Mouse (Mus musculus) myocyte (in vitro differentiated cells): Measurements from ENCODE around the gene Bicd2. TPM values are rescaled to one million over a fixed set of nuclear protein-coding genes. Genes with fewer than 3 reads are reported as not detected.

ENCODE experiments used
- H3K27me3 ChIP-seq: one replicate; pipeline ENCODE4 v1.6.1; 2011; ENCODE audit not compliant: control insufficient read depth, insufficient read depth, insufficient read length
- H3K36me3 ChIP-seq: one replicate; pipeline ENCODE4 v1.6.1; 2011; ENCODE audit not compliant: control insufficient read depth, insufficient read depth
- H3K4me2 ChIP-seq: one replicate; pipeline ENCODE4 v1.6.1; 2011; ENCODE audit warnings: low read depth, control low read depth
- H3K4me3 ChIP-seq: one replicate; pipeline ENCODE4 v1.5.1; 2011; ENCODE audit warnings: mild to moderate bottlenecking, control low read depth, moderate library complexity
- H3K79me2 ChIP-seq: one replicate; pipeline ENCODE4 v1.6.1; 2011; ENCODE audit not compliant: control insufficient read depth, insufficient read depth
- H3ac ChIP-seq: one replicate; pipeline ENCODE4 v1.6.1; 2011; ENCODE audit not compliant: control insufficient read depth, insufficient read length
- CEBPB ChIP-seq: IDR thresholded peaks from 2 replicates; pipeline ENCODE4 v1.6.1; 2011; ENCODE audit warnings: mild to moderate bottlenecking, moderate library complexity; ENCODE audit not compliant: poor library complexity, insufficient read depth, severe bottlenecking
- E2F4 ChIP-seq: IDR thresholded peaks from one replicate; pipeline ENCODE4 v1.6.1; 2011; ENCODE audit warnings: mild to moderate bottlenecking, control low read depth, moderate library complexity; ENCODE audit not compliant: insufficient read depth
- MAX ChIP-seq: IDR thresholded peaks from one replicate; pipeline ENCODE4 v1.6.1; 2011; ENCODE audit warnings: low read depth, mild to moderate bottlenecking, control low read depth
- MYOD1 ChIP-seq, 3 experiments: IDR thresholded peaks; one replicate each; pipeline ENCODE4 v1.6.1; 2011; ENCODE audit warnings: control low read depth in 2 of 3, low read depth in 2 of 3, mild to moderate bottlenecking in 2 of 3, moderate library complexity in 1 of 3; ENCODE audit not compliant: insufficient read length in 2 of 3, control insufficient read depth in 1 of 3
- MYOG ChIP-seq, 3 experiments: IDR thresholded peaks; one replicate each; pipeline ENCODE4 v1.6.1; 2011; ENCODE audit warnings: control low read depth in 2 of 3, low read depth in 2 of 3, mild to moderate bottlenecking in 2 of 3; ENCODE audit not compliant: insufficient read length in 2 of 3, control insufficient read depth in 1 of 3, insufficient read depth in 1 of 3
- POLR2A ChIP-seq: IDR thresholded peaks from one replicate; pipeline ENCODE4 v1.6.1; 2011; ENCODE audit warnings: low read depth, mild to moderate bottlenecking, control low read depth, moderate library complexity; ENCODE audit not compliant: insufficient read length
- POLR2AphosphoS2 ChIP-seq: IDR thresholded peaks from one replicate; pipeline ENCODE4 v1.6.1; 2011; ENCODE audit warnings: low read depth, control low read depth; ENCODE audit not compliant: insufficient read length
- REST ChIP-seq: IDR thresholded peaks from one replicate; pipeline ENCODE4 v1.6.1; 2011; ENCODE audit warnings: mild to moderate bottlenecking, control low read depth, moderate library complexity; ENCODE audit not compliant: insufficient read depth, insufficient read length
- SRF ChIP-seq: IDR thresholded peaks from one replicate; pipeline ENCODE4 v1.6.1; 2011; ENCODE audit warnings: low read depth; ENCODE audit not compliant: control insufficient read depth, insufficient read length
- TCF12 ChIP-seq: IDR thresholded peaks from one replicate; pipeline ENCODE4 v1.6.1; 2011; ENCODE audit warnings: mild to moderate bottlenecking, control low read depth; ENCODE audit not compliant: poor library complexity, insufficient read depth, severe bottlenecking
- TCF3 ChIP-seq: IDR thresholded peaks from one replicate; pipeline ENCODE4 v1.6.1; 2011; ENCODE audit warnings: low read depth, control low read depth; ENCODE audit not compliant: insufficient read length
- USF1 ChIP-seq: IDR thresholded peaks from one replicate; pipeline ENCODE4 v1.6.1; 2011; ENCODE audit warnings: low read depth, mild to moderate bottlenecking, control low read depth, moderate library complexity
- polyA plus RNA-seq: library from polyadenylated mRNA; unstranded; fragments of >200 nt; fragmentation: generic; extraction: Trizol; gene quantifications from one replicate; pipeline ENCODE4 v1.2.1, GENCODE M21; 2012; ENCODE audit warnings: missing spikeins

Bicd2 gene
- polyA plus RNA-seq, 1 experiment: 94.9 TPM

DNA sequence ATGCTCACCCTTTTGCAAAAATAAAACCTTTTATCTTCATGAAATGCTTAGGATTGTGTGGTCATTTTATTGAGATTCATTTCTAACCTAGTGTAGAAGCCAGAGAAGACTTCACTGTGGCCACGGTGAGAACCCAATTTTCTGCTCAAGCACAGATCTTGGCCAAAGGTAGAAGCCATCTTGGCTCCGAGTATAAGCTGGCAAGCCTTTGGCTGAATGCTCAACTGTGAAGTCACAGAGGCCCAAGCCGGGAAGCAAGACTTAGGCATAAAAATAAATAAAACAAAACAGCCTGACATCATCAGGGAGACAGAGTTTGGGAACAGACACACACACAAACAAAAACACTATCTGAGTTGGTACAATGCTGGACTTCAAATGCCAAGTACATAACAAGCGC lies 13.3 kb upstream of the Bicd2 start:
- H3K4me2 ChIP-seq: no peak overlapping the region
- H3K36me3 ChIP-seq: no peaks in the 10 kb centered on the region
- no peak overlapping the region for H3K4me3 ChIP-seq
- no peaks in the 10 kb centered on the region for H3K79me2 ChIP-seq
- no peak overlapping the region for H3ac ChIP-seq
- H3K27me3 ChIP-seq: no peaks in the 10 kb centered on the region
- TF ChIP-seq CEBPB: no peak
- no peak for TF ChIP-seq REST
- TF ChIP-seq POLR2A: no peak
- TF ChIP-seq E2F4: no peak
- TF ChIP-seq POLR2AphosphoS2: no peak
- no peak for TF ChIP-seq TCF3
- no peak for TF ChIP-seq MAX
- TF ChIP-seq TCF12: no peak
- TF ChIP-seq MYOD1 (IDR thresholded peaks at IDR 0.05; ENCODE audit: control insufficient read depth in 1 of 3, insufficient read length in 2 of 3, low read depth in 2 of 3): no peak

GRCm38 (mm10) chr13:49333250-49333649 lies 8.1 kb upstream of the Bicd2 start:
- H3K4me2 ChIP-seq: no peak overlapping the region
- no peak overlapping the region for H3K4me3 ChIP-seq
- no peaks in the 10 kb centered on the region for H3K36me3 ChIP-seq
- no peaks in the 10 kb centered on the region for H3K79me2 ChIP-seq
- H3ac ChIP-seq: no peak overlapping the region
- TF ChIP-seq REST (no peak), SRF (no peak), MYOD1 (IDR thresholded peaks at IDR 0.05; ENCODE audit: control insufficient read depth in 1 of 3, insufficient read length in 2 of 3, low read depth in 2 of 3) (no peak), USF1 (no peak), MYOG (IDR thresholded peaks at IDR 0.05; ENCODE audit: control insufficient read depth in 1 of 3, insufficient read depth in 1 of 3, insufficient read length in 2 of 3, low read depth in 2 of 3) (no peak), MAX (no peak), POLR2AphosphoS2 (no peak), TCF3 (no peak), CEBPB (no peak), E2F4 (no peak), POLR2A (no peak), TCF12 (no peak)
- no peaks in the 10 kb centered on the region for H3K27me3 ChIP-seq

DNA sequence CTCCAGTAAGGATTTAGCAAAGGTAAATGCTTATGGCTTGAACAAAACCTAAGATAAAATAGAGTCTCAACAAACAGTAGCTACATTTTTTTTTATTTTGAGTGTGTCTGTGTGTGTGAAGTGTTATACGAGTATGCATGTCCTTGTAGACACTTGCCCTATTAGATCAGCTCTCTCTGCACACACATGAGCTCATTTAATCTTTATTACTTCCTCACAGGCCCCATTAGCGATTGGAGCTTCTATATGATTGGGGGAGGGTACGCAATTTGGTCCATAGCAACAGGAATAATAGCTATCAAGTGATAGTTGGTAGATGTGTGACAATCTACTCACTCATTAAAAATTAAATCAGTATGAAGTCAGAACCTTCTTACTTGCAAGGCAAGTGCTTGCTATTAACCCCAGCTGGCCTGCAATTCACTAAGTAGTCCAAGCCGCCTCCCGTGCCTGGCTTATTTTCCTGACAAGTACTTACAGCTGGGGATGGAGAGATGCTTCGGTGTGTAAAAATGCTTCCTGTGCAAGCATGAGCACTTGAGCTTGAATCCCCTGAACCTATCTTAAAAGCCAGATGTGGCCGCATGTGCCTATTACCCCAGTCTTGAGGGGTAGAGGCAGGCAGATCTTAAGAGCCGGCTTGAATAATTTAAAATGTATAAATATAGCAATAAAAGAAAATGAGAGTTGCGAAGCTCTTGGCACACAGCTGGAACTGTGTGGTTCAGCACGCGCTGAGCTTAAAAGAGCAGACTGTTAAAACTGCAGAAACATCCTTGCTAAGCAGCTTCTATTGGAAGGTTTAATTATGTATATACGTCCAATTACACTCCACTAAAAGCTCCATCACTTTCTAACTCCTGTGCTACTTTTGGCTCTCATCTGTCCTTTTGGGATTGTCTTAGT lies 6.1 kb upstream of the Bicd2 start:
- Histone ChIP-seq H3K27me3 (no peaks in the 10 kb centered on the region), H3ac (no peak overlapping the region), H3K4me3 (no peak overlapping the region), H3K36me3 (no peaks in the 10 kb centered on the region), H3K79me2 (peaks cover 5% of the 10 kb centered on the region), H3K4me2 (no peak overlapping the region)
- TF ChIP-seq TCF12: no peak
- TF ChIP-seq CEBPB: no peak
- no peak for TF ChIP-seq MAX
- TF ChIP-seq POLR2AphosphoS2: no peak
- TF ChIP-seq TCF3: no peak
- TF ChIP-seq MYOD1 (IDR thresholded peaks at IDR 0.05; ENCODE audit: control insufficient read depth in 1 of 3, insufficient read length in 2 of 3, low read depth in 2 of 3): no peak
- no peak for TF ChIP-seq REST
- TF ChIP-seq USF1: no peak
- TF ChIP-seq SRF: no peak
- TF ChIP-seq E2F4: no peak
- TF ChIP-seq POLR2A: no peak
- TF ChIP-seq MYOG (IDR thresholded peaks at IDR 0.05; ENCODE audit: control insufficient read depth in 1 of 3, insufficient read depth in 1 of 3, insufficient read length in 2 of 3, low read depth in 2 of 3): no peak

DNA sequence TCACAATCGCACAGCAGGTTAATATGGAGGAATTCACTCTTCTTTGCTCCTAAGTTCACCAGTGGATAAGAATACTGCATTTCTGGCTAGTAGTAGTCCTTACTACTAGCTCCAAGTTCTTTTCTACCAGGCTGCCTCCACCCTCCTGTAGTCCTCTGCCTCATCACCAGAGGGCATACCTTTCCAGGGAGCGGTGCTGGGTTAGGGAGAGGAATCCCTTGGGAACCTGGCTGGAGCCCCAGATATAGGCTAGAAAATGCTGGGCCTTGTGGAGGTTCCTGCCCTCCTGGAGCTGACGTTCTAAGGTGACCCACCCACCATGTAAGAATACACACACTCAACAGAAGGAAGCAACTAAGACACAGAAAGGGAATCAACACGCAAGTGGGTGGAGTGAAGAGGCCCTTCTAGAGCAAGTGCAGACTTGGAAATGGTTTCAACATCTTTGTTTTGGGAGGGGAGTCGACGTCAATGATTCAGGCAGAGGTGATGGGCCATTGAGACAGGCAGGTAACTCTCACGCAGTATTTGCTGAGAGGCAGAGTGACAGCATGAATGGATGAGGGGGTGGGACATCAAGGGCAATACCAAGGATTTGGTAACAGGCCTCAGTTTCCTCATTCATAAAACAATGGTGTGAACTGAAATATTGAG lies 2.4 kb upstream of the Bicd2 start:
- Histone ChIP-seq H3K4me2 (no peak overlapping the region), H3K4me3 (no peak overlapping the region), H3K36me3 (no peaks in the 10 kb centered on the region), H3K27me3 (no peaks in the 10 kb centered on the region), H3K79me2 (peaks cover 34% of the 10 kb centered on the region), H3ac (no peak overlapping the region)
- no peak for TF ChIP-seq POLR2A
